Comparison of ENCODE assay signal across 15 mouse cellular contexts in the genomic region with DNA sequence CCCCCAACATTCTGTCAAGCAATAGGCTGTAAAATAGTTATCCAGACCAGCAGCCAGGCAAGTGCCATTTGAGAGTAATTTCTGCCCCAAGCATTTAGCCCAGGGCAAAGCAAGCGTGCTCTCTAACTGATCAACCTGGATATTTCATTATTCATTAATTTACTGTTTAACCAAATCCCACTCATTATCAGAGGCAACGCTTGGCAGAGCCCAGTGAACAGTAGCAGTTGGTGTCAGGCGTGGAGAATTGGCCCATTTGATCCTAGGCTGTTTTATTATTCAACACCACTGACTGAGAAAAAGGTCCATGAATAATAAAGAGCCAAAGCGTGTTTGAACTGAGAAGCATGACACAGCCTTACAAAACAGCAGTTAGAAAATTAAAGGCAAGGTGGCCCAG. TPM values are rescaled to one million over a fixed set of nuclear protein-coding genes. Genes with fewer than 3 reads are reported as not detected.
A peak's percentile ranks its signal among the peaks of the same experiment; 100 is the strongest.
DNase-seq lines count a peak whose midpoint lies in the region; ATAC-seq and TF ChIP-seq lines count a peak whose summit lies in the region.
"Had no signal": no experiment of that assay in that cellular context is flagged by ENCODE, and none has a peak within 500 bp of the region (broad histone marks: within the 10 kb centered on the region; RNA-seq: fewer than 3 reads in every experiment).

No protein-coding gene starts in this region.

- TF ChIP-seq CTCF in forebrain, postnatal 0 days (IDR thresholded peaks at IDR 0.05; ENCODE audit: low read depth) = no peak

- DNase-seq in forebrain, embryonic 11.5 days (ENCODE audit: low spot score) = no peak
- no peak for DNase-seq in forebrain, postnatal 0 days
- DNase-seq in kidney, postnatal 25 days = peak; percentile 73 to 79
- DNase-seq in thymus, postnatal 0 days (ENCODE audit: low spot score) = no peak
- no peak for DNase-seq in layer of hippocampus, adult 9-10 months (ENCODE audit: low spot score)
- no peak for DNase-seq in lung, postnatal 14 days
- DNase-seq: cerebellum, adult 9-11 months; heart, adult 18-20 months; heart, postnatal 4 days; layer of hippocampus, adult 9-11 months had no signal

- no peak overlapping the region for H3K9ac ChIP-seq in forebrain, embryonic 11.5 days (ENCODE audit: low read length)
- no peak overlapping the region for H3K9ac ChIP-seq in forebrain, postnatal 0 days
- H3K9ac ChIP-seq in hindbrain, embryonic 15.5 days = no peak overlapping the region
- H3K9ac ChIP-seq in neural tube, embryonic 14.5 days (replicated peaks; ENCODE audit: low read depth, low read length) = no peak overlapping the region
- H3K9ac ChIP-seq: liver, embryonic 15.5 days had no signal

- peaks cover 4% of the 10 kb centered on the region; the same call in 1 of the 2 replicates for H3K4me1 ChIP-seq in forebrain, embryonic 11.5 days (replicated peaks; ENCODE audit: control insufficient read depth, insufficient read depth, low read length)
- no peaks in the 10 kb centered on the region for H3K4me1 ChIP-seq in forebrain, postnatal 0 days (ENCODE audit: insufficient read depth)
- H3K4me1 ChIP-seq in hindbrain, embryonic 15.5 days (replicated peaks) = peaks cover 9% of the 10 kb centered on the region
- peaks cover 6% of the 10 kb centered on the region; the same call in 1 of the 2 replicates for H3K4me1 ChIP-seq in neural tube, embryonic 14.5 days (ENCODE audit: control insufficient read depth, insufficient read depth, low read length)
- H3K4me1 ChIP-seq: liver, embryonic 15.5 days had no signal

- H3K9me3 ChIP-seq in forebrain, embryonic 11.5 days (ENCODE audit: control insufficient read depth, low read length) = no peaks in the 10 kb centered on the region
- no peaks in the 10 kb centered on the region for H3K9me3 ChIP-seq in forebrain, postnatal 0 days (ENCODE audit: low read length)
- no peaks in the 10 kb centered on the region for H3K9me3 ChIP-seq in hindbrain, embryonic 15.5 days
- no peaks in the 10 kb centered on the region for H3K9me3 ChIP-seq in neural tube, embryonic 14.5 days (ENCODE audit: control insufficient read depth, low read length)
- H3K9me3 ChIP-seq: liver, embryonic 15.5 days had no signal

- ATAC-seq in forebrain, embryonic 11.5 days (replicated peaks; ENCODE audit: low FRiP score) = peak; percentile 37
- ATAC-seq in forebrain, postnatal 0 days = no peak; the same call in 1 of the 2 replicates
- peak; percentile 86 for ATAC-seq in hindbrain, embryonic 15.5 days (ENCODE audit: low FRiP score, low read depth)
- ATAC-seq in neural tube, embryonic 14.5 days (ENCODE audit: low read depth) = peak; percentile 76

- 14% methylated on average over 4 of the region's 4 CpGs for WGBS in forebrain, embryonic 11.5 days
- 6% methylated on average over 4 of the region's 4 CpGs for WGBS in forebrain, postnatal 0 days
- WGBS in hindbrain, embryonic 15.5 days = 13% methylated on average over 4 of the region's 4 CpGs
- 9% methylated on average over 4 of the region's 4 CpGs for WGBS in neural tube, embryonic 14.5 days

- no peak overlapping the region for H3K4me3 ChIP-seq in forebrain, embryonic 11.5 days (ENCODE audit: low read depth, low read length)
- H3K4me3 ChIP-seq in forebrain, postnatal 0 days (ENCODE audit: low read depth, low read length) = no peak overlapping the region
- no peak overlapping the region for H3K4me3 ChIP-seq in hindbrain, embryonic 15.5 days
- H3K4me3 ChIP-seq in neural tube, embryonic 14.5 days (ENCODE audit: low read depth, low read length) = no peak overlapping the region
- H3K4me3 ChIP-seq: liver, embryonic 15.5 days had no signal

- no peaks in the 10 kb centered on the region for H3K36me3 ChIP-seq in forebrain, embryonic 11.5 days (ENCODE audit: control insufficient read depth, insufficient read depth, low read length)
- H3K36me3 ChIP-seq in forebrain, postnatal 0 days (ENCODE audit: insufficient read depth) = no peaks in the 10 kb centered on the region
- no peaks in the 10 kb centered on the region for H3K36me3 ChIP-seq in hindbrain, embryonic 15.5 days
- no peaks in the 10 kb centered on the region for H3K36me3 ChIP-seq in neural tube, embryonic 14.5 days (ENCODE audit: control insufficient read depth, insufficient read depth, low read length)
- H3K36me3 ChIP-seq: liver, embryonic 15.5 days had no signal

- no peak overlapping the region for H3K4me2 ChIP-seq in forebrain, embryonic 11.5 days (ENCODE audit: low read depth, low read length, severe bottlenecking)
- no peak overlapping the region for H3K4me2 ChIP-seq in forebrain, postnatal 0 days (ENCODE audit: low read depth)
- H3K4me2 ChIP-seq in hindbrain, embryonic 15.5 days = no peak overlapping the region
- H3K4me2 ChIP-seq in neural tube, embryonic 14.5 days (ENCODE audit: low read depth, low read length) = no peak overlapping the region
- H3K4me2 ChIP-seq: liver, embryonic 15.5 days had no signal

- H3K27ac ChIP-seq in forebrain, embryonic 11.5 days (ENCODE audit: low read depth, low read length) = no peak overlapping the region
- H3K27ac ChIP-seq in forebrain, postnatal 0 days (ENCODE audit: low read depth, low read length) = no peak overlapping the region
- H3K27ac ChIP-seq in hindbrain, embryonic 15.5 days (replicated peaks) = no peak overlapping the region
- no peak overlapping the region for H3K27ac ChIP-seq in neural tube, embryonic 14.5 days (ENCODE audit: low read depth, low read length)
- H3K27ac ChIP-seq: liver, embryonic 15.5 days had no signal

- H3K27me3 ChIP-seq in forebrain, embryonic 11.5 days (ENCODE audit: control insufficient read depth, insufficient read depth, low read length) = peaks cover 38% of the 10 kb centered on the region
- peaks cover 37% of the 10 kb centered on the region for H3K27me3 ChIP-seq in forebrain, postnatal 0 days (ENCODE audit: insufficient read depth, low read length)
- H3K27me3 ChIP-seq in hindbrain, embryonic 15.5 days = peaks cover 42% of the 10 kb centered on the region
- peaks cover 10% of the 10 kb centered on the region for H3K27me3 ChIP-seq in neural tube, embryonic 14.5 days (ENCODE audit: control insufficient read depth, insufficient read depth, low read length)

RNA-seq across cellular contexts. Expression of gene Tfap2b, which starts 36.3 kb away (rescaled TPM):
- polyA plus RNA-seq in forebrain, embryonic 11.5 days (2014; fragmentation: Nextera tagmentation; extraction: Ambion mirVana) = 15.6 and 17.1 TPM in 2 replicates
- total RNA-seq in forebrain, postnatal 0 days (2014; rRNA removed) = 1.0 and 1.6 TPM in 2 replicates
- 1.5 and 1.8 TPM in 2 replicates for polyA plus RNA-seq in forebrain, postnatal 0 days (2015; fragmentation: Nextera tagmentation; extraction: Ambion mirVana)
- 65.6 and 78.3 TPM in 2 replicates for polyA plus RNA-seq in hindbrain, embryonic 15.5 days (2015; fragmentation: Nextera tagmentation; extraction: Ambion mirVana)
- polyA plus RNA-seq in neural tube, embryonic 14.5 days (2014; fragmentation: Nextera tagmentation; extraction: Ambion mirVana) = 49.2 and 51.8 TPM in 2 replicates
- 0.68 and 0.79 TPM in 2 replicates for polyA plus RNA-seq in thymus, postnatal 0 days (2015; fragmentation: Nextera tagmentation; extraction: Ambion mirVana)
- total RNA-seq: heart, adult 18-20 months; heart, postnatal 4 days had no signal
- polyA plus RNA-seq: small intestine, adult 2 months; testis, adult 2 months had no signal

Comparison
In these comparisons a context has a peak if more than half of its experiments do, and no peak if none do; other contexts are left out.
1. DNase-seq: peak in kidney, postnatal 25 days (2 of 2); none in forebrain, embryonic 11.5 days (single experiment), forebrain, postnatal 0 days (single experiment), thymus, postnatal 0 days (single experiment), layer of hippocampus, adult 9-10 months (single experiment) and lung, postnatal 14 days (single experiment).